Mouse (Mus musculus) neural tube, embryonic 11.5 days (tissue): ENCODE measurements at regions not wholly inside any gene's neighbourhood (a gene's known extent, or its start where the extent isn't known, plus 50 kb on each side); places are given as distances from the start of the nearest gene placed in this dataset.
A peak's percentile ranks its signal among the peaks of the same experiment; 100 is the strongest.

Source experiments
- ATAC-seq: fragments of 200-750 bp; cut with Nextera tagmentation; 2 replicates; pipeline ENCODE4 v1.8.0; 2017; ENCODE audit warnings: moderate number of reproducible peaks, mild to moderate bottlenecking, moderate TSS enrichment, moderate library complexity; ENCODE audit not compliant: insufficient read depth, low FRiP score, low TSS enrichment
- DNase-seq: peaks from one replicate; pipeline ENCODE4 v3.0.0-alpha.2; 2015; ENCODE audit warnings: low spot score
- H3K27ac ChIP-seq: fragments of 300-500 bp; sonication (generic); 2 replicates; pipeline ENCODE4 v1.5.1; 2014; ENCODE audit warnings: low read depth, mild to moderate bottlenecking, low read length
- H3K27me3 ChIP-seq: fragments of 300-500 bp; sonication (generic); 2 replicates; pipeline ENCODE4 v1.6.1; 2014; ENCODE audit warnings: mild to moderate bottlenecking, low read length, mixed read lengths; ENCODE audit not compliant: control insufficient read depth, insufficient read depth
- H3K36me3 ChIP-seq: fragments of 300-500 bp; sonication (generic); 2 replicates; pipeline ENCODE4 v1.6.1; 2014; ENCODE audit warnings: mild to moderate bottlenecking, low read length, moderate library complexity, mixed read lengths; ENCODE audit not compliant: control insufficient read depth, insufficient read depth
- H3K4me1 ChIP-seq: fragments of 300-500 bp; sonication (generic); 2 replicates; pipeline ENCODE4 v1.6.1; 2014; ENCODE audit warnings: low read length, mixed read lengths; ENCODE audit not compliant: control insufficient read depth, insufficient read depth
- H3K4me2 ChIP-seq: fragments of 300-500 bp; sonication (generic); 2 replicates; pipeline ENCODE4 v1.6.1; 2014; ENCODE audit warnings: low read depth, mild to moderate bottlenecking, moderate library complexity
- H3K4me3 ChIP-seq: fragments of 300-500 bp; sonication (generic); 2 replicates; pipeline ENCODE4 v1.5.1; 2014; ENCODE audit warnings: low read depth, low read length
- H3K9ac ChIP-seq: fragments of 300-500 bp; sonication (generic); 2 replicates; pipeline ENCODE4 v1.6.1; 2014; ENCODE audit warnings: mild to moderate bottlenecking, low read length
- H3K9me3 ChIP-seq: fragments of 300-500 bp; sonication (generic); 2 replicates; pipeline ENCODE4 v1.6.1; 2016; ENCODE audit warnings: low read length; ENCODE audit not compliant: control insufficient read depth
- WGBS: fragments of 180-500 bp; shearing (Covaris S2); extraction: QIAGEN DNeasy Blood & Tissue Kit; methylation state at CpG from one replicate; pipeline ENCODE4 v1.1.7; 2014; 5-methylcytosine and 5-hydroxymethylcytosine counted together

- DNase-seq (no peak), ATAC-seq (no peak)
- Histone ChIP-seq H3K36me3 (no peaks in the 10 kb centered on the region), H3K27ac (no peak overlapping the region), H3K27me3 (no peaks in the 10 kb centered on the region), H3K9me3 (no peaks in the 10 kb centered on the region), H3K4me1 (no peaks in the 10 kb centered on the region), H3K4me3 (no peak overlapping the region), H3K4me2 (no peak overlapping the region), H3K9ac (no peak overlapping the region)
These were observed 60.0 kb upstream of the Frmd4a start for GRCm38 (mm10) chr2:3957491-3957890.

- Histone ChIP-seq H3K4me2 (0 out of 2 replicates have a peak overlapping the region, but pooled peaks have one; percentile 9), H3K9me3 (no peaks in the 10 kb centered on the region), H3K4me1 (no peaks in the 10 kb centered on the region), H3K27ac (no peak overlapping the region), H3K27me3 (no peaks in the 10 kb centered on the region), H3K36me3 (no peaks in the 10 kb centered on the region), H3K9ac (no peak overlapping the region), H3K4me3 (no peak overlapping the region)
- DNase-seq = peak; percentile 15
- no peak for ATAC-seq
- 31% methylated on average over 12 of the region's 12 CpGs for WGBS
These were observed 59.4 kb upstream of the Frmd4a start for GRCm38 (mm10) chr2:3958065-3958641.

GRCm38 (mm10) chr2:3958711-3959110 lies 58.8 kb upstream of the Frmd4a start:
- Histone ChIP-seq H3K36me3 (no peaks in the 10 kb centered on the region), H3K27ac (no peak overlapping the region), H3K4me3 (no peak overlapping the region), H3K27me3 (no peaks in the 10 kb centered on the region), H3K4me1 (no peaks in the 10 kb centered on the region), H3K9me3 (no peaks in the 10 kb centered on the region), H3K4me2 (no peak overlapping the region), H3K9ac (no peak overlapping the region)
- ATAC-seq = no peak
- no peak for DNase-seq
- WGBS = 80% methylated on average over 4 of the region's 4 CpGs

GRCm38 (mm10) chr2:3959181-3959580 lies 58.3 kb upstream of the Frmd4a start:
- ATAC-seq = no peak
- no peaks in the 10 kb centered on the region for H3K27me3 ChIP-seq
- no peak overlapping the region for H3K9ac ChIP-seq
- no peaks in the 10 kb centered on the region for H3K9me3 ChIP-seq
- no peak overlapping the region for H3K27ac ChIP-seq
- H3K4me3 ChIP-seq = no peak overlapping the region
- H3K36me3 ChIP-seq = no peaks in the 10 kb centered on the region
- no peaks in the 10 kb centered on the region for H3K4me1 ChIP-seq
- 80% methylated on average over 1 of the region's 1 CpGs for WGBS
- DNase-seq = no peak
- H3K4me2 ChIP-seq = no peak overlapping the region

- Histone ChIP-seq H3K27me3 (no peaks in the 10 kb centered on the region), H3K36me3 (no peaks in the 10 kb centered on the region), H3K9ac (no peak overlapping the region), H3K4me3 (no peak overlapping the region), H3K4me2 (no peak overlapping the region), H3K4me1 (no peaks in the 10 kb centered on the region), H3K27ac (no peak overlapping the region), H3K9me3 (no peaks in the 10 kb centered on the region)
- no peak for DNase-seq
- WGBS = 86% methylated on average over 5 of the region's 5 CpGs
- no peak for ATAC-seq
These were observed 57.3 kb upstream of the Frmd4a start for GRCm38 (mm10) chr2:3960213-3960612.

DNA sequence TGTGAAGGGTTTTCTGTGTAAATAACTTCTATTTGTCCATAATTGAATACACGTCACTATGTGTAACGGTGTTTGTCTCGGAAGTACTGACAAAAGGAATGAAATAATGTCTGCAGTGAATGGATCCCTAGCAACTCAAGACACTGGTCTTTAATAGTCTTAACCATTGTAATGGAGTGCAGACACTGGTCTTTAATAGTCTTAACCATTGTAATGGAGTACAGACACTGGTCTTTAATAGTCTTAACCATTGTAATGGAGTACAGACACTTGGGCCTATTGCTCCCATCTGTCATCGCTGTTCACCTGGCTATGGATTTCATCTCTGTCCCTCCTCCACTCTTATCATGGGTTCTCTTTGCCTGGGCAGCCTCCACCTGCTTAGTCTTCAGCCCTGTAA lies 53.2 kb upstream of the Frmd4a start:
- Histone ChIP-seq H3K27ac (no peak overlapping the region), H3K4me2 (no peak overlapping the region), H3K4me1 (no peaks in the 10 kb centered on the region), H3K4me3 (no peak overlapping the region), H3K36me3 (no peaks in the 10 kb centered on the region), H3K9ac (no peak overlapping the region), H3K27me3 (no peaks in the 10 kb centered on the region), H3K9me3 (no peaks in the 10 kb centered on the region)
- DNase-seq (peak; percentile 21), ATAC-seq (peak; percentile 100)
- WGBS = 87% methylated on average over 4 of the region's 4 CpGs
